Mouse (Mus musculus): ENCODE data around the gene Mustn1. TPM values are rescaled to one million over a fixed set of nuclear protein-coding genes. Genes with fewer than 3 reads are reported as not detected.

The Mustn1 gene
- total and polyA plus RNA-seq, 3 experiments = 0.08 to 0.22 TPM; not detected in 1

GRCm38 (mm10) chr14:30912641-30913040 is 33.6 kb downstream of the Mustn1 start:
- H3K4me3 ChIP-seq (ENCODE audit: control insufficient read depth in 1 of 2, insufficient read depth in 1 of 2, low read depth in 2 of 2, low read length in 2 of 2) = no peak overlapping the region
- no peak for DNase-seq (ENCODE audit: low read depth, low spot score)
- peaks cover 2 to 12% of the 10 kb centered on the region in 2 experiments for H3K4me1 ChIP-seq (ENCODE audit: control insufficient read depth in 1 of 2, insufficient read depth in 2 of 2, low read length in 2 of 2)

GRCm38 (mm10) chr14:30913404-30913803 is 34.4 kb downstream of the Mustn1 start:
- Histone ChIP-seq H3K27me3 (ENCODE audit: control insufficient read depth in 1 of 2, insufficient read depth in 2 of 2, low read length in 2 of 2) (peaks cover 0 to 1% of the 10 kb centered on the region in 2 experiments; a peak in 1 of 4 replicates), H3K4me3 (ENCODE audit: control insufficient read depth in 1 of 2, insufficient read depth in 1 of 2, low read depth in 2 of 2, low read length in 2 of 2) (no peak overlapping the region), H3K27ac (ENCODE audit: control insufficient read depth, low read depth, low read length) (no peak overlapping the region), H3K9ac (ENCODE audit: control insufficient read depth, low read depth, low read length, poor library complexity, severe bottlenecking) (no peak overlapping the region), H3K36me3 (ENCODE audit: control insufficient read depth in 1 of 2, insufficient read depth in 2 of 2, low read length in 2 of 2) (peaks cover 0 to 6% of the 10 kb centered on the region in 2 experiments; a peak in 2 of 4 replicates), H3K4me1 (ENCODE audit: control insufficient read depth in 1 of 2, insufficient read depth in 2 of 2, low read length in 2 of 2) (0 out of 4 replicates have a peak, but pooled peaks cover 0 to 12% of the 10 kb centered on the region in 2 experiments), H3K9me3 (replicated peaks; ENCODE audit: insufficient read depth, low read length) (no peaks in the 10 kb centered on the region), H3K79me2 (ENCODE audit: control insufficient read depth, insufficient read depth, low read length, poor library complexity) (no peaks in the 10 kb centered on the region)
- TF ChIP-seq MEF2A (IDR thresholded peaks at IDR 0.05; ENCODE audit: extremely low read depth, insufficient replicate concordance, low read depth, low read length, poor library complexity, severe bottlenecking) (no peak), NRF1 (IDR thresholded peaks at IDR 0.05; ENCODE audit: insufficient read depth, low read depth, low read length, poor library complexity, severe bottlenecking) (no peak), HCFC1 (IDR thresholded peaks at IDR 0.05; ENCODE audit: low read depth, low read length) (no peak), EP300 (IDR thresholded peaks at IDR 0.05; ENCODE audit: low read depth in 1 of 2, low read length in 2 of 2) (no peak), POLR2AphosphoS2 (IDR thresholded peaks at IDR 0.05; ENCODE audit: low read length) (no peak), CHD2 (IDR thresholded peaks at IDR 0.05; ENCODE audit: low read length) (no peak), E2F4 (IDR thresholded peaks at IDR 0.05; ENCODE audit: borderline replicate concordance, low read depth, low read length) (no peak), ELF1 (IDR thresholded peaks at IDR 0.05; ENCODE audit: low read depth, low read length) (no peak), SMC3 (IDR thresholded peaks at IDR 0.05; ENCODE audit: low read depth, low read length) (no peak)
- no peak for DNase-seq (ENCODE audit: low read depth, low spot score)

More at GRCm38 (mm10) chr14:30912641-30913040, 33.6 kb downstream of the Mustn1 start:
- H3K27me3 ChIP-seq (ENCODE audit: control insufficient read depth in 1 of 2, insufficient read depth in 2 of 2, low read length in 2 of 2) = peaks cover 0 to 1% of the 10 kb centered on the region in 2 experiments; a peak in 1 of 4 replicates
- H3K9ac ChIP-seq (ENCODE audit: control insufficient read depth, low read depth, low read length, poor library complexity, severe bottlenecking) = no peak overlapping the region
- TF ChIP-seq POLR2A (IDR thresholded peaks at IDR 0.05; ENCODE audit: control insufficient read depth in 1 of 2, insufficient read depth in 1 of 2, low read depth in 1 of 2, low read length in 2 of 2, poor library complexity in 1 of 2) (no peak), GATA1 (IDR thresholded peaks at IDR 0.05; ENCODE audit: low read depth, low read length) (no peak), KAT2A (conservative IDR thresholded peaks at IDR 0.05; ENCODE audit: low read depth, low read length) (no peak), MAFK (IDR thresholded peaks at IDR 0.05; ENCODE audit: borderline replicate concordance, low read depth, low read length) (no peak), POLR2AphosphoS2 (IDR thresholded peaks at IDR 0.05; ENCODE audit: low read length) (no peak), HCFC1 (IDR thresholded peaks at IDR 0.05; ENCODE audit: low read depth, low read length) (no peak), MYC (IDR thresholded peaks at IDR 0.05; ENCODE audit: low read depth, low read length) (no peak), CHD2 (IDR thresholded peaks at IDR 0.05; ENCODE audit: low read length) (no peak), ZKSCAN1 (IDR thresholded peaks at IDR 0.05; ENCODE audit: low read depth, low read length) (no peak), USF1 (IDR thresholded peaks at IDR 0.05; ENCODE audit: low read depth, low read length) (no peak), MAZ (IDR thresholded peaks at IDR 0.05; ENCODE audit: low read depth, low read length) (no peak), ZNF384 (IDR thresholded peaks at IDR 0.05; ENCODE audit: low read depth, low read length) (no peak), POLR2AphosphoS5 (IDR thresholded peaks at IDR 0.05; ENCODE audit: borderline replicate concordance, low read depth, low read length) (no peak), TAL1 (IDR thresholded peaks at IDR 0.05; ENCODE audit: low read length) (no peak)
- H3K27ac ChIP-seq (ENCODE audit: control insufficient read depth, low read depth, low read length) = no peak overlapping the region
- no peaks in the 10 kb centered on the region for H3K9me3 ChIP-seq (replicated peaks; ENCODE audit: insufficient read depth, low read length)
- peaks cover 0 to 5% of the 10 kb centered on the region in 2 experiments; a peak in 2 of 4 replicates for H3K36me3 ChIP-seq (ENCODE audit: control insufficient read depth in 1 of 2, insufficient read depth in 2 of 2, low read length in 2 of 2)
- H3K79me2 ChIP-seq (ENCODE audit: control insufficient read depth, insufficient read depth, low read length, poor library complexity) = no peaks in the 10 kb centered on the region

Measured in MEL (cell line).